Mouse (Mus musculus) hindbrain, embryonic 13.5 days (tissue): ENCODE measurements around the gene Rbm28. TPM values are rescaled to one million over a fixed set of nuclear protein-coding genes. Genes with fewer than 3 reads are reported as not detected.

Source experiments
- ATAC-seq: fragments of 200-750 bp; cut with Nextera tagmentation; 2 replicates; pipeline ENCODE4 v1.8.0; 2017; ENCODE audit warnings: moderate TSS enrichment; ENCODE audit not compliant: low FRiP score
- H3K27ac ChIP-seq: fragments of 300-500 bp; sonication (generic); 2 replicates; pipeline ENCODE4 v1.5.1; 2015; ENCODE audit warnings: inconsistent platforms, mild to moderate bottlenecking, moderate library complexity
- H3K27me3 ChIP-seq: fragments of 300-500 bp; sonication (generic); 2 replicates; pipeline ENCODE4 v1.6.1; 2015; ENCODE audit warnings: mild to moderate bottlenecking, inconsistent platforms
- H3K36me3 ChIP-seq: fragments of 300-500 bp; sonication (generic); 2 replicates; pipeline ENCODE4 v1.6.1; 2015; ENCODE audit warnings: mild to moderate bottlenecking, inconsistent platforms
- H3K4me1 ChIP-seq: fragments of 300-500 bp; sonication (generic); replicated peaks from 2 replicates; pipeline ENCODE4 v1.6.1; 2015; ENCODE audit warnings: inconsistent platforms
- H3K4me2 ChIP-seq: fragments of 300-500 bp; sonication (generic); 2 replicates; pipeline ENCODE4 v1.6.1; 2015; ENCODE audit warnings: inconsistent platforms, mild to moderate bottlenecking, moderate library complexity
- H3K4me3 ChIP-seq: fragments of 300-500 bp; sonication (generic); 2 replicates; pipeline ENCODE4 v1.5.1; 2015; ENCODE audit warnings: mild to moderate bottlenecking, inconsistent platforms
- H3K9ac ChIP-seq: fragments of 300-500 bp; sonication (generic); 2 replicates; pipeline ENCODE4 v1.6.1; 2015; ENCODE audit warnings: mild to moderate bottlenecking, inconsistent platforms
- H3K9me3 ChIP-seq: fragments of 300-500 bp; sonication (generic); 2 replicates; pipeline ENCODE4 v1.6.1; 2016; ENCODE audit warnings: inconsistent platforms
- WGBS: fragments of 180-500 bp; shearing (Covaris S2); methylation state at CpG from one replicate; pipeline ENCODE4 v1.1.7; 2015; 5-methylcytosine and 5-hydroxymethylcytosine counted together
- polyA plus RNA-seq: library from polyadenylated mRNA; unstranded; fragments of >200 nt; fragmentation: Nextera tagmentation; extraction: Ambion mirVana; gene quantifications from 2 replicates; pipeline ENCODE4 v1.2.1, GENCODE M21; 2015

Rbm28 gene
- polyA plus RNA-seq, 1 experiment from 2014 or later: 41.5 TPM

DNA sequence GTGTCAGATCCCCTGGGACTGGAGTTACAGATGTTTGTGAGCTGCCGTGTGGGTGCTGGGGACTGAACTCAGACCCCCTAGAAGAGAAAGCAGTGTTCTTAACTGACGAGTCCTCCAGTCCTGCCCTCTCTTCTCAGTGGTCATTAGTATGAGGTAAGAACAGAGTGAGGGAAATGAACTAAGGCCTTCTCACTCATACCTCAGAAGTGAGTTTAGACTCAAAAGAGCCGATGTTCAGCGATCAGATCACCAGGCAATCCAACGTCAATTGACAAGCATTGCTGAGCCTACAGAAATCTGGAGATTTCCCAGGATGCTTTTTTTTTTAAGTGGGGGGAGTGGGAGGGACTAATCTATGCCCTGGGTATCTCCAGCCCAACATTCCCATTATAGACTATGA, 8.5 kb downstream of the Rbm28 start:
- no peaks in the 10 kb centered on the region for H3K4me1 ChIP-seq
- H3K27me3 ChIP-seq: no peaks in the 10 kb centered on the region
- no peak overlapping the region for H3K4me3 ChIP-seq
- no peak overlapping the region for H3K4me2 ChIP-seq
- WGBS: 94% methylated on average over 5 of the region's 5 CpGs
- peaks cover 82% of the 10 kb centered on the region for H3K36me3 ChIP-seq
- no peak for ATAC-seq
- no peak overlapping the region for H3K9ac ChIP-seq
- no peak overlapping the region for H3K27ac ChIP-seq
- no peaks in the 10 kb centered on the region for H3K9me3 ChIP-seq

GRCm38 (mm10) chr6:29150001-29150400, 14.8 kb downstream of the Rbm28 start:
- 97% methylated on average over 1 of the region's 1 CpGs for WGBS
- H3K9ac ChIP-seq: no peak overlapping the region
- no peak overlapping the region for H3K4me3 ChIP-seq
- ATAC-seq: no peak
- H3K36me3 ChIP-seq: peaks cover 57% of the 10 kb centered on the region
- no peaks in the 10 kb centered on the region for H3K9me3 ChIP-seq
- H3K4me2 ChIP-seq: no peak overlapping the region
- H3K27ac ChIP-seq: no peak overlapping the region
- no peaks in the 10 kb centered on the region for H3K4me1 ChIP-seq
- no peaks in the 10 kb centered on the region for H3K27me3 ChIP-seq

DNA sequence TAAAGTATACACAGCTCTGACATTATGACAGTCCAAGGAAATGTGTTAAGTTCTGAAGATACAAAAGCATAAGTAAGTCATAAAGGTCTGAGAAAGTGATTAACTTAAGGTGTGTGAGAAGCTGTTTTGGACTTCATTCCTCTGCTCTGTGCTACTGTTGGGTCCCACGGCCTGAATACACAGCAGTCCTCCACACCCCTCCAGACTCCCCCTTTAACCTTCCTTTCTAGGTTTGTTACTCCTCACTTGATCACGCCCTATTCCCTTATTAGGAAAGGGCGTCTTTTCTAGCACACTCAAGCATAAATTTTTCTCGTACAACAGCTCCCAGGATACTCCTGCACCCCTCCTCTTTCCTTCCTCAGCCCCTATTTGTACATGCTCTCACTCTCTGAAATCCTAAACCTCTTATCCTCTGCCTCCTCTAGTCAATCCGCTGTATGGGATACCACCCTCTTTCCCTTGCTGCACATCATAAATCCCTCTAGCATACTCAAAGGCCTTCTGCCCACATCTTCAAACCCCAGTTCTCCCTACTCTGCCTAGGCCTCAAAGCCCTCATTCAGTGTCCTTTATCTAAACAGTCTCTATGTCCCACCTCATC, 17.3 kb downstream of the Rbm28 start:
- Histone ChIP-seq H3K27ac (no peak overlapping the region), H3K4me1 (no peaks in the 10 kb centered on the region), H3K4me3 (no peak overlapping the region), H3K4me2 (no peak overlapping the region), H3K27me3 (no peaks in the 10 kb centered on the region), H3K9me3 (no peaks in the 10 kb centered on the region), H3K36me3 (peaks cover 39% of the 10 kb centered on the region), H3K9ac (no peak overlapping the region)
- no peak for ATAC-seq
- 77% methylated on average over 5 of the region's 5 CpGs for WGBS

- no peak for ATAC-seq
- 82% methylated on average over 7 of the region's 7 CpGs for WGBS
- no peak overlapping the region for H3K4me3 ChIP-seq
These were observed 18.2 kb downstream of the Rbm28 start for GRCm38 (mm10) chr6:29146641-29147040.

GRCm38 (mm10) chr6:29145456-29146307, 19.1 kb downstream of the Rbm28 start:
- H3K27ac ChIP-seq: no peak overlapping the region
- peaks cover 37% of the 10 kb centered on the region for H3K36me3 ChIP-seq
- H3K9ac ChIP-seq: no peak overlapping the region; the same call in 1 of the 2 replicates
- H3K4me2 ChIP-seq: no peak overlapping the region
- no peak overlapping the region for H3K4me3 ChIP-seq
- H3K9me3 ChIP-seq: no peaks in the 10 kb centered on the region
- no peak for ATAC-seq
- no peaks in the 10 kb centered on the region for H3K4me1 ChIP-seq
- H3K27me3 ChIP-seq: no peaks in the 10 kb centered on the region
- 76% methylated on average over 12 of the region's 12 CpGs for WGBS

More at GRCm38 (mm10) chr6:29146641-29147040, 18.2 kb downstream of the Rbm28 start:
- no peak overlapping the region for H3K9ac ChIP-seq
- no peak overlapping the region for H3K27ac ChIP-seq
- peaks cover 37% of the 10 kb centered on the region for H3K36me3 ChIP-seq
- no peaks in the 10 kb centered on the region for H3K4me1 ChIP-seq
- no peaks in the 10 kb centered on the region for H3K27me3 ChIP-seq
- H3K9me3 ChIP-seq: no peaks in the 10 kb centered on the region
- no peak overlapping the region for H3K4me2 ChIP-seq

DNA sequence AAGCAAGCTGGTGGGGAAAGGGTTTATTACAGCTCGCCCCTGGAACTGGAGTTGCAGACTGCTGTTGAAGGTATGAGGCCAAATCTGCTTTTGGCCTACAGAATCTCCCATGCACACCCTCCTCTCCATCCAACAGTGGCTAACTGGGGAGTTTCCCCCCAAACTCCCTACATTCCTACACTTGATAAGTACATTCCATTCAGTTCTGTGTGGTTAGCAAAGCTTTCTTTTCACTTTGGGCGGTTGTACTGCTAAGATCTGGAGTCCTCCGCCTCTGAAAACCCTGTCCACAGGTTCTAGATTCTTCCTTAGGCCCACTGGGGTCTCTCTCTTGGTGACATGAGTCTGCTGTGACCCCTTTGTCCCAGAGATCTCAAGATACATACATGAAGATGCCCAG, 19.8 kb downstream of the Rbm28 start:
- Histone ChIP-seq H3K9me3 (no peaks in the 10 kb centered on the region), H3K27ac (no peak overlapping the region), H3K36me3 (peaks cover 37% of the 10 kb centered on the region), H3K4me3 (no peak overlapping the region), H3K4me1 (no peaks in the 10 kb centered on the region), H3K9ac (no peak overlapping the region), H3K27me3 (no peaks in the 10 kb centered on the region), H3K4me2 (no peak overlapping the region)
- 92% methylated on average over 3 of the region's 3 CpGs for WGBS
- no peak for ATAC-seq

DNA sequence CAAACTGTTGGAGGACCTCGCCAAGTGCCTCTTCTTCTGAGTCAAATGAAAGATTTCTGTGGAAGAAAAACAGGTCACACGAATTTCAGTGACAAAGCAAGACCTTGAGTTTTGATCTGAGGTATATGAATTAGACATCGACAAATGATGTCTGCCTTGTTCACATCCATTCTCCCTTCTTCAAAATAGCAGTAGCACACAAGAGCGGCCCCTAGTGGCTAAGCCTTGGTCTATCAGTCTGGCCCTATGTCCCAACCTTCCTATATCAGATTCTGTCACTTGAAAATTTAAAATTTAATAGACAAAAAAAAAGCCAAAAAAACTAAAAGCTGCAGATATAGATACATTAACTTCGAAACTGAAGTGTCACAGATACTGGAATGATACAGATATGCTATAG, 21.2 kb downstream of the Rbm28 start:
- Histone ChIP-seq H3K9me3 (no peaks in the 10 kb centered on the region), H3K36me3 (peaks cover 29% of the 10 kb centered on the region), H3K4me3 (no peak overlapping the region), H3K9ac (no peak overlapping the region), H3K4me2 (no peak overlapping the region), H3K4me1 (no peaks in the 10 kb centered on the region), H3K27ac (no peak overlapping the region), H3K27me3 (no peaks in the 10 kb centered on the region)
- WGBS: 36% methylated on average over 5 of the region's 5 CpGs
- ATAC-seq: no peak

DNA sequence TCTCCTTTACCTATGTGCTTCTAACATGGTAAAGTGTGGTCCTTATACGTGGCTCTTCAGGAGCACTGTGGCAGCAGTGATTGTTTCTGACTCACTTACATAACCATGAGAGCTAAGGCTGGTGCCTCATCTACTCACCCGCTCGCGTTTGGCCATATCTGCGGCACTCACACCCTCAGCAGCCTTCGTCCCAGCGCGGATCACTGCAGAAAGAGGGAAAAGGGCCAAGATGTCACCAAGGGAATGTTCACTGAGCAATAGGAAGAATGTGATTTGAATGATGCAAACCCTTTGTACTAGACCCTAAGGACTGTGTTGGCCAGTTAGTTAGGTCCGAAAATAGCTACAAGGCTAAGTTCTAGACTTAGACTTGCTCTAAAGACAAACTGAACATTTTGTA, 27.4 kb downstream of the Rbm28 start:
- no peaks in the 10 kb centered on the region for H3K9me3 ChIP-seq
- H3K27ac ChIP-seq: no peak overlapping the region
- peaks cover 76% of the 10 kb centered on the region for H3K36me3 ChIP-seq
- H3K4me3 ChIP-seq: no peak overlapping the region
- no peak for ATAC-seq
- WGBS: 97% methylated on average over 9 of the region's 9 CpGs
- no peaks in the 10 kb centered on the region for H3K4me1 ChIP-seq
- H3K4me2 ChIP-seq: no peak overlapping the region
- no peak overlapping the region for H3K9ac ChIP-seq
- no peaks in the 10 kb centered on the region for H3K27me3 ChIP-seq

GRCm38 (mm10) chr6:29133100-29133499, 31.7 kb downstream of the Rbm28 start:
- H3K4me3 ChIP-seq: no peak overlapping the region
- H3K9ac ChIP-seq: no peak overlapping the region
- peaks cover 94% of the 10 kb centered on the region for H3K36me3 ChIP-seq
- no peaks in the 10 kb centered on the region for H3K27me3 ChIP-seq
- H3K9me3 ChIP-seq: no peaks in the 10 kb centered on the region
- no peak overlapping the region for H3K27ac ChIP-seq
- no peak overlapping the region for H3K4me2 ChIP-seq
- WGBS: 90% methylated on average over 9 of the region's 9 CpGs
- ATAC-seq: no peak
- H3K4me1 ChIP-seq: no peaks in the 10 kb centered on the region

DNA sequence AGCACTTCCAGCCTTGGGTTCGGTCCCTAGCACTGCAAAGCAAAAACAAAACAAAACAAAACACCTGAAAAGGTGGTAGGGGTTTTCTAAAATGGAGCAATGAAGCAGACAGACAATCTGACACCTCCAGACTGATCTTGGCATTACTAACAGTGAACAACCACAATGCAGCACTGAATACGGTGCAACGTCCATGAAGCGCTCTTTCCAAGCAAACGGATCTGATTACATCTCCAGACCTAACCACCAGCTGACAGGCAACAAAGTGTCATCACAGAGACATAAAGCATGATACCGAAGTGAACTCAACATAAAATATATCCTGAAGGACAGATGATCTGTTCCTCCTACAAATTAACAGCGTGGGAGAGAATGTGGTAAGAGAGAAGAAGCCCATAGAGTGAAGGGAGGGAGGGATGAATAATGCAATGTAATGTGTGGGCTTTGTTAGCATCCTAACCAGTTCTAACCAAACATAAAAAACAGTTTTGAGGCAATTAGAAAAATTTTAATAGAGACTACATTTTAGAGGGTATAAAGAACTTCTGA, 37.9 kb downstream of the Rbm28 start:
- Histone ChIP-seq H3K9ac (no peak overlapping the region), H3K27me3 (no peaks in the 10 kb centered on the region), H3K36me3 (peaks cover 87% of the 10 kb centered on the region), H3K4me1 (no peaks in the 10 kb centered on the region), H3K27ac (no peak overlapping the region), H3K9me3 (no peaks in the 10 kb centered on the region), H3K4me3 (no peak overlapping the region), H3K4me2 (no peak overlapping the region)
- ATAC-seq: no peak
- 94% methylated on average over 7 of the region's 7 CpGs for WGBS

- 93% methylated on average over 13 of the region's 13 CpGs for WGBS
- ATAC-seq: no peak
These were observed 44.8 kb downstream of the Rbm28 start for GRCm38 (mm10) chr6:29119990-29120389.

GRCm38 (mm10) chr6:29118963-29119362, 45.8 kb downstream of the Rbm28 start:
- H3K36me3 ChIP-seq: peaks cover 10% of the 10 kb centered on the region
- no peak overlapping the region for H3K4me2 ChIP-seq
- H3K4me3 ChIP-seq: no peak overlapping the region
- ATAC-seq: no peak
- no peaks in the 10 kb centered on the region for H3K27me3 ChIP-seq
- H3K9me3 ChIP-seq: no peaks in the 10 kb centered on the region
- 88% methylated on average over 4 of the region's 4 CpGs for WGBS
- H3K9ac ChIP-seq: no peak overlapping the region
- H3K4me1 ChIP-seq: peaks cover 13% of the 10 kb centered on the region
- no peak overlapping the region for H3K27ac ChIP-seq

More at GRCm38 (mm10) chr6:29119990-29120389, 44.8 kb downstream of the Rbm28 start:
- H3K4me2 ChIP-seq: no peak overlapping the region
- H3K9me3 ChIP-seq: no peaks in the 10 kb centered on the region
- no peak overlapping the region for H3K27ac ChIP-seq
- H3K4me1 ChIP-seq: peaks cover 13% of the 10 kb centered on the region
- H3K27me3 ChIP-seq: no peaks in the 10 kb centered on the region
- peaks cover 18% of the 10 kb centered on the region for H3K36me3 ChIP-seq
- no peak overlapping the region for H3K4me3 ChIP-seq
- no peak overlapping the region for H3K9ac ChIP-seq
